Mouse (Mus musculus): Measurements from ENCODE around the gene Grm5.

Gene Grm5

GRCm38 (mm10) chr7:87925956-87926355, 342.0 kb downstream of the Grm5 start:
- DNase-seq, result no peak

- DNase-seq, result no peak
These were observed 353.4 kb downstream of the Grm5 start for GRCm38 (mm10) chr7:87937415-87937814.

- no peak for DNase-seq
These were observed 354.3 kb downstream of the Grm5 start for GRCm38 (mm10) chr7:87938265-87938664.

GRCm38 (mm10) chr7:87950205-87950604, 366.2 kb downstream of the Grm5 start:
- DNase-seq, result no peak

- DNase-seq, result no peak
These were observed 389.2 kb downstream of the Grm5 start for GRCm38 (mm10) chr7:87973216-87973615.

- no peak for DNase-seq
These were observed 391.1 kb downstream of the Grm5 start for GRCm38 (mm10) chr7:87975041-87975440.

- DNase-seq, result no peak
These were observed 399.5 kb downstream of the Grm5 start for GRCm38 (mm10) chr7:87983494-87983893.

GRCm38 (mm10) chr7:88014451-88014850, 430.5 kb downstream of the Grm5 start:
- DNase-seq, result no peak

GRCm38 (mm10) chr7:88027411-88028132, 443.6 kb downstream of the Grm5 start:
- DNase-seq, result no peak

- DNase-seq, result no peak
These were observed 463.4 kb downstream of the Grm5 start for GRCm38 (mm10) chr7:88047366-88047765.

GRCm38 (mm10) chr7:88054224-88054938, 470.4 kb downstream of the Grm5 start:
- DNase-seq, result no peak

GRCm38 (mm10) chr7:88056438-88056837, 472.5 kb downstream of the Grm5 start:
- DNase-seq, result no peak

- no peak for DNase-seq
These were observed 507.1 kb downstream of the Grm5 start for GRCm38 (mm10) chr7:88091115-88091514.

GRCm38 (mm10) chr7:88096536-88097107, 512.7 kb downstream of the Grm5 start:
- no peak for DNase-seq

- peak; percentile 73 for DNase-seq
These were observed 513.7 kb downstream of the Grm5 start for GRCm38 (mm10) chr7:88097715-88098114.

GRCm38 (mm10) chr7:88116724-88117409, 532.9 kb downstream of the Grm5 start:
- DNase-seq, result no peak

GRCm38 (mm10) chr7:88128080-88128848, 544.3 kb downstream of the Grm5 start:
- DNase-seq, result no peak

- DNase-seq, result peak; percentile 28
These were observed 545.8 kb downstream of the Grm5 start for GRCm38 (mm10) chr7:88129536-88130487.

- DNase-seq, result no peak
These were observed 546.5 kb downstream of the Grm5 start for GRCm38 (mm10) chr7:88130488-88130849.

GRCm38 (mm10) chr7:88159542-88160241, 575.7 kb downstream of the Grm5 start:
- no peak for DNase-seq

GRCm38 (mm10) chr7:88161586-88161985, 577.6 kb downstream of the Grm5 start:
- DNase-seq, result no peak
